Mouse (Mus musculus) kidney, postnatal 0 days (tissue): ENCODE data around the gene Prph2. TPM values are rescaled to one million over a fixed set of nuclear protein-coding genes. Genes with fewer than 3 reads are reported as not detected.

ENCODE experiments used
- ATAC-seq: fragments of 200-750 bp; cut with Nextera tagmentation; replicated peaks from 2 replicates; pipeline ENCODE4 v1.8.0; 2017; ENCODE audit warnings: low read depth, moderate number of reproducible peaks, moderate TSS enrichment, moderate library complexity; ENCODE audit not compliant: low FRiP score
- DNase-seq: peaks from one replicate; pipeline ENCODE4 v3.0.0-alpha.2; 2016; ENCODE audit warnings: low spot score
- H3K27ac ChIP-seq: fragments of 300-500 bp; sonication (generic); 2 replicates; pipeline ENCODE4 v1.5.1; 2014; ENCODE audit warnings: mild to moderate bottlenecking
- H3K27me3 ChIP-seq: fragments of 300-500 bp; sonication (generic); 2 replicates; pipeline ENCODE4 v1.6.1; 2014; ENCODE audit warnings: low read length, mixed read lengths; ENCODE audit not compliant: insufficient read depth
- H3K36me3 ChIP-seq: fragments of 300-500 bp; sonication (generic); 2 replicates; pipeline ENCODE4 v1.6.1; 2014; ENCODE audit warnings: low read length, mixed read lengths; ENCODE audit not compliant: insufficient read depth
- H3K4me1 ChIP-seq: fragments of 300-500 bp; sonication (generic); replicated peaks from 2 replicates; pipeline ENCODE4 v1.6.1; 2014; ENCODE audit warnings: antibody characterized with exemption, low read length, mixed read lengths; ENCODE audit not compliant: insufficient read depth
- H3K4me2 ChIP-seq: fragments of 300-500 bp; sonication (generic); 2 replicates; pipeline ENCODE4 v1.6.1; 2014; ENCODE audit warnings: mild to moderate bottlenecking, low read length, moderate library complexity, mixed read lengths
- H3K4me3 ChIP-seq: fragments of 300-500 bp; sonication (generic); replicated peaks from 2 replicates; pipeline ENCODE4 v1.5.1; 2014; ENCODE audit warnings: low read depth, low read length
- H3K9ac ChIP-seq: fragments of 300-500 bp; sonication (generic); 2 replicates; pipeline ENCODE4 v1.6.1; 2014; ENCODE audit warnings: low read depth, low read length
- H3K9me3 ChIP-seq: fragments of 300-500 bp; sonication (generic); replicated peaks from 2 replicates; pipeline ENCODE4 v1.6.1; 2016; ENCODE audit warnings: low read length, inconsistent platforms, mixed read lengths
- CTCF ChIP-seq: IDR thresholded peaks from 2 replicates; pipeline ENCODE4 v1.5.1; 2016; ENCODE audit warnings: antibody characterized with exemption, low read depth, mild to moderate bottlenecking, moderate library complexity
- WGBS: fragments of 180-500 bp; shearing (Covaris S2); extraction: QIAGEN DNeasy Blood & Tissue Kit; methylation state at CpG from one replicate; pipeline ENCODE4 v1.1.7; 2014; 5-methylcytosine and 5-hydroxymethylcytosine counted together
- polyA plus RNA-seq: library from polyadenylated mRNA; unstranded; fragments of >200 nt; fragmentation: Nextera tagmentation; extraction: Ambion mirVana; gene quantifications from 2 replicates; pipeline ENCODE4 v1.2.1, GENCODE M21; 2015

Prph2 gene
- polyA plus RNA-seq, 1 experiment from 2014 or later, result 0.16 TPM

GRCm38 (mm10) chr17:46874133-46874532 is 36.1 kb upstream of the Prph2 start:
- Histone ChIP-seq H3K9me3 (no peaks in the 10 kb centered on the region), H3K4me3 (no peak overlapping the region), H3K4me1 (peaks cover 5% of the 10 kb centered on the region; the same call in 1 of the 2 replicates), H3K36me3 (no peaks in the 10 kb centered on the region), H3K9ac (no peak overlapping the region), H3K27ac (no peak overlapping the region), H3K4me2 (no peak overlapping the region), H3K27me3 (no peaks in the 10 kb centered on the region)
- DNase-seq (peak; percentile 67), ATAC-seq (no peak)
- TF ChIP-seq CTCF, result no peak
- 26% methylated on average over 10 of the region's 10 CpGs for WGBS

DNA sequence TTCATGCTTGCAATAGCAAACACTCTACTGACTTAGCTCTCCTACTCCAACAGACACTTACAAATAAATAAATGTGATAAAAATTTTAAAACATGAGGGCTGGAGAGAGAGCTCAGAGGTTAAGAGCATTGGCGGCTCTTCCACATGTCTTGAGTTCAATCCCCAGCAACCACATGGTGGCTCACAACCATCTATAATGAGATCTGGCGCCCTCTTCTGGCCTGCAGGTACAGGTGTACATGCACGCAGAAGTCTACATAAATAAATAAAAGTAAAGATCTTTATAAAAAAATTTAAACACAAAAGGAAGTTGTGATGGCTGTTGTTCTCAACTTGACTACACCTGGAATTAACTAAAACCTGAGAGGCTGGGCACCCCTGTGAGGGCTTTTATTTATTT is 34.6 kb upstream of the Prph2 start:
- Histone ChIP-seq H3K4me1 (peaks cover 5% of the 10 kb centered on the region; the same call in 1 of the 2 replicates), H3K27ac (no peak overlapping the region), H3K27me3 (no peaks in the 10 kb centered on the region), H3K36me3 (no peaks in the 10 kb centered on the region), H3K9me3 (no peaks in the 10 kb centered on the region), H3K4me3 (no peak overlapping the region), H3K9ac (no peak overlapping the region), H3K4me2 (no peak overlapping the region)
- DNase-seq (no peak), ATAC-seq (no peak)
- peak; percentile 45 for TF ChIP-seq CTCF
- WGBS, result 80% methylated on average over 3 of the region's 3 CpGs

DNA sequence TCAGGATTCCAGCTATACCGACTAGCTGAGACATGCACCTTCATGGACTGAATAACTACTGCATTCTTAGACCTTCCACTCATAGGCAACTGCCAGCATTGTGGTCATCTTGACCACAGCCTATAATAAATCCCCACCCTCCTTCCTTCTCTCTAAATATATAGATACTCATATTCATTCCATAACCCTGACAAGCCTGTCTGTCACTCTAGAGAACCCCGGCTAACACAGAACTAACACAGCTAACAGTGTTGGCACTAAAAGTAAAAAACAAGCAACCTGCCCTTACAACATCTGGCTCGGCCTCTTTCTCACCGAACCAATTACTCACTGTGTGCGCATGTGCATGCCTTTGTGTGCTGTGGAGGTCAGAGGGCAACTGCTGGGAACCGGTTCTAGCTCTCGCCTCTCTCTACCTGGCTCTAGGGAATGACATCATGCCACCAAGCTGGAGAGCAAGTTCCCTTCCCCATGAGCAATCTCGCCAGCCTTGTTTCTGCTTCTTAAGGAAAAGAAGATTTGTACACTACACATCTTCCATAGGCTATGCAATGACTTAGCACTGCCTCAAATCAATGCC is 33.8 kb upstream of the Prph2 start:
- no peaks in the 10 kb centered on the region for H3K27me3 ChIP-seq
- WGBS, result 61% methylated on average over 8 of the region's 8 CpGs
- H3K4me2 ChIP-seq, result no peak overlapping the region
- H3K27ac ChIP-seq, result peak overlapping the region; percentile 36; the same call in 1 of the 2 replicates
- no peaks in the 10 kb centered on the region for H3K36me3 ChIP-seq
- DNase-seq (no peak), ATAC-seq (0 out of 2 replicates have a peak, but pooled peaks have one; percentile 65)
- no peak for TF ChIP-seq CTCF
- H3K9me3 ChIP-seq, result no peaks in the 10 kb centered on the region
- H3K4me3 ChIP-seq, result no peak overlapping the region
- H3K4me1 ChIP-seq, result peaks cover 5% of the 10 kb centered on the region; the same call in 1 of the 2 replicates
- H3K9ac ChIP-seq, result no peak overlapping the region

DNA sequence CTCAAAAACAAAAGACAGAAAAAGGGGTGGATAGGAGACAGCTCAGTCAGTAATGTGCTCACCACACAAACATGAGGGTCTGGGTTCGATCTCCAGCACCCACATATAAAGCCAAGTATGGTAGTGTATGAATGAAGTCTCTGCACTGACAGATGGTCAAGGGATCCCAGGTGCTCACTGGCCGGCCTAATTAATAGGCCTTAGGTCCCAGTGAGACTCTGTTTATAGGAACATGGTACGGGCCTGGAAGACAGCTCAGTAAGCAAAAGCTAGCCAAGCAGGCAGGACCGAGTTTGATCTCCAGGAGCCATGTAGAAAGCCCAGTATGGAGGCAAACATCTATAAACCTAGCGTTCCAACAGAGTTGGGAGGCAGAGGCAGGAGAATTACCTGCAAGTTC is 33.2 kb upstream of the Prph2 start:
- Histone ChIP-seq H3K9ac (no peak overlapping the region), H3K27me3 (no peaks in the 10 kb centered on the region), H3K36me3 (no peaks in the 10 kb centered on the region), H3K9me3 (no peaks in the 10 kb centered on the region), H3K4me3 (no peak overlapping the region), H3K4me2 (no peak overlapping the region), H3K27ac (peak overlapping the region; percentile 36; the same call in 1 of the 2 replicates), H3K4me1 (peaks cover 7% of the 10 kb centered on the region; the same call in 1 of the 2 replicates)
- 87% methylated on average over 5 of the region's 5 CpGs for WGBS
- no peak for TF ChIP-seq CTCF
- ATAC-seq, result no peak
- DNase-seq, result no peak

GRCm38 (mm10) chr17:46879841-46880311 is 30.4 kb upstream of the Prph2 start:
- Histone ChIP-seq H3K36me3 (no peaks in the 10 kb centered on the region), H3K4me1 (0 out of 2 replicates have a peak, but pooled peaks cover 8% of the 10 kb centered on the region), H3K4me2 (no peak overlapping the region), H3K9ac (no peak overlapping the region), H3K27ac (no peak overlapping the region), H3K4me3 (no peak overlapping the region), H3K9me3 (no peaks in the 10 kb centered on the region), H3K27me3 (no peaks in the 10 kb centered on the region)
- DNase-seq (peak; percentile 72), ATAC-seq (peak; percentile 41; the same call in 1 of the 2 replicates)
- WGBS, result 17% methylated on average over 14 of the region's 14 CpGs
- TF ChIP-seq CTCF, result no peak

- no peaks in the 10 kb centered on the region for H3K36me3 ChIP-seq
- no peak for TF ChIP-seq CTCF
- H3K9me3 ChIP-seq, result no peaks in the 10 kb centered on the region
- WGBS, result 54% methylated on average over 2 of the region's 2 CpGs
- H3K27ac ChIP-seq, result no peak overlapping the region
- 0 out of 2 replicates have a peak, but pooled peaks cover 8% of the 10 kb centered on the region for H3K4me1 ChIP-seq
- no peak overlapping the region for H3K4me2 ChIP-seq
- H3K4me3 ChIP-seq, result no peak overlapping the region
- no peaks in the 10 kb centered on the region for H3K27me3 ChIP-seq
- no peak overlapping the region for H3K9ac ChIP-seq
- DNase-seq, result no peak
- ATAC-seq, result no peak
Measured at GRCm38 (mm10) chr17:46880322-46880721, 29.9 kb upstream of the Prph2 start.

DNA sequence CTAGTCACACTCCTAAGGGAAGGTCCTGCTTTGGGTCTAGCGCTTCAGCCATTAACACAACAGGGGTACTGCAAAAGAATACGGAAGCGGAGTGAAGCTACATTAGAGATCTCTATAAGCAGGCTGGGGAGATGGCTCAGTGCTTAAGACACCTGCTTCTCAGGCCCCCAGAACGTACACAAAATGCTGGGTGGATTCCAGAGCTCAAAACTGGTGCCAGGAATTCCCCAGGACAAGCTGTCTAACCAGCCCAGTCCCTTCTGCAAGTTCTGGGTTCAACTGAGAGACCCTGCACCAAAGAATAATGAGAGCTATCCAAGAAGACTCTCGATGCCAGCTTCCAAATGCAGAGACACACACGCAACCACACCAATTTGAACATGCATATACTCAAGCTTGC is 28.5 kb upstream of the Prph2 start:
- H3K4me2 ChIP-seq, result no peak overlapping the region
- no peaks in the 10 kb centered on the region for H3K27me3 ChIP-seq
- TF ChIP-seq CTCF, result no peak
- H3K27ac ChIP-seq, result no peak overlapping the region
- H3K9me3 ChIP-seq, result no peaks in the 10 kb centered on the region
- no peak overlapping the region for H3K4me3 ChIP-seq
- ATAC-seq, result no peak
- H3K4me1 ChIP-seq, result 0 out of 2 replicates have a peak, but pooled peaks cover 14% of the 10 kb centered on the region
- DNase-seq, result no peak
- no peak overlapping the region for H3K9ac ChIP-seq
- H3K36me3 ChIP-seq, result no peaks in the 10 kb centered on the region
- WGBS, result 90% methylated on average over 6 of the region's 6 CpGs
